Mouse (Mus musculus) heart, postnatal 14 days (tissue): ENCODE results near the gene Klhdc10. TPM values are rescaled to one million over a fixed set of nuclear protein-coding genes. Genes with fewer than 3 reads are reported as not detected.

ENCODE experiments used
- DNase-seq, 2 experiments: peaks; one replicate each; pipeline ENCODE4 v3.0.0; 2021 to 2022
- intact Hi-C: fragments of 180-260 bp; cut with DNase I; formaldehyde crosslinking; loops from one replicate; pipeline ENCODE4 v1.15.1; 2025
- total RNA-seq, 2 experiments: library from RNA; stranded (reverse); gene quantifications; 2 replicates each; pipeline ENCODE4 v1.2.3; 2021

Gene Klhdc10
- total RNA-seq, 2 experiments from 2014 or later, result 58.4 to 60.8 TPM

DNA sequence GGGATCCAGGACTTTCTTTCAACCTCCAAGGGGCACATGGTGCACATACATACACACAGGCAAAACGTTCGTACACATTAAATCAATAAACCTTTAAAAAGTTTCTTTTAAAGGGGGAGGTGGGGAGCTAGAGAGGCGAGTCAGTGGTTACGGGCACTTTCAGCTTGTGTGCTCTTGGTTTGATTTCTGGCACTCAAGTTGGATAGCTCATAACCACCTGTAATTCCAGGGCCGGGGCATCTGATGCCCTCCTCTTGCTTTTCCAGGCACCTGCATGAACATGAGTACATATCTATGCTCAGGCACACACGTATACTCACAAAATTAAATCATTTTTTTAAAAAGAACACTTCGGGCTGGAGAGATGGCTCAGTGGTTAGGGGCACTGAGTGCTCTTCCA lies 9.7 kb upstream of the Klhdc10 start:
- no peak for DNase-seq
- intact Hi-C loops, result no loop called here

DNA sequence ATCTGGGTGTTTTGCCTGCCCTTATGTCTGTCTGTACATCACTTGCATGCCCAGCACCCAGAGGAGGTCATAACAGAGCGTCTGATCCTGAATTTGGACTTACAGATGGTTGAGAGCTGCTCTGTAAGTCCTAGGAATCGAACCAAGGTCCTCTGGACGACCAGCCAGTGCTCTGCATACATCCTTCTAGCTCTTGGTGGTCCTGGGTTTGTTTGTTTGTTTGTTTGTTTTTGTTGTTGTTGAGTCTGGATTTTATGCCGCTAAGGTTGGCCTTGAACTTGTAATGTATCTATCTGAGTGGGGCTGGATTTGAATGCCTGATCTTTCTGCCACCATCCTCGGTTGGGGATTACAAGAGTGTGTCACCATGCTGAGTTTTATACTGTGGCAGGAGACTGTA lies 1.5 kb upstream of the Klhdc10 start:
- intact Hi-C loops, result loop anchor here (5.0 kb wide), 1 partner anchor 632 kb away; no protein-coding TSS in a partner anchor
- DNase-seq, result no peak

DNA sequence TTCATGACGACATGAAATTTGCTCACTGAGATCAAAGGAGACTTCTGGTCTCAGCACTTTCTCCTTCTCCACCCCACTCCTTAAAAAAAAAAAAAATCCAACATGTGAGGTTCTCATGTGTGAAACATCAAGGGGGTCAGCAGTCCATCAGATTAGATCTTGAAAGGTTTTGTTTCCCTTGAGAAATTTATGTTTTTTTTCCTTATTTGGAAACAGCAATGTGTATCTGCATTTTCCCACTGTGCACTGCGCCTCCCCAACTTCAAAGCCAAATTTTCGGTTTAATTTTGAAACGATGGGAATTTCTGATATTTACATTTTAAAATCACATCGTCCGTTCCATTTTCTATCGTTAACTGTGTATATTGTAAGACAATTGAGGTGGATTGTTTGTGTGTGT lies 952 bp upstream of the Klhdc10 start:
- intact Hi-C loops, result loop anchor here (5.0 kb wide), 1 partner anchor 632 kb away; no protein-coding TSS in a partner anchor
- no peak for DNase-seq

DNA sequence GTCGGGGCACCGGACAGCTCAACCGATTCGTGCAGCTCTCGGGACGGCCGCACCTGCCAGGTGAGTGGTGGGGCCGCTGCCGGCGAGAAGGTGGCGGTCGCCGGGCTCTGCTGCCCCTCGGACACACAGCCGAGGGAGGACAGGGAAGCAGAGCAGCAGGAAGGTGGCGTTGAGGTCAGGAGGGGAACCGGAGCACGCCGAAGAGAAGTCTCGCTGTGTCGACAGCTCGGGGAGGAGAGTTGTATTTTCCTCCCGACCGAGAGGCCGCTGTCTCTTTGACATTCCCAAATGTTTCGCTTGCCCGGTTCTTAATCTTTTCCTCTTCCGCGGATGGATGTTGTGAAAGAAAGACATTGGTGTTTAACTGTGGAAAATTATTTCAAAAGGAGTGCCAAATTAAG lies 423 bp downstream of the Klhdc10 start:
- DNase-seq, result no peak
- intact Hi-C loops, result loop anchor here (2.0 to 5.0 kb wide), 2 partner anchors 581 to 630 kb away; no protein-coding TSS in a partner anchor

DNA sequence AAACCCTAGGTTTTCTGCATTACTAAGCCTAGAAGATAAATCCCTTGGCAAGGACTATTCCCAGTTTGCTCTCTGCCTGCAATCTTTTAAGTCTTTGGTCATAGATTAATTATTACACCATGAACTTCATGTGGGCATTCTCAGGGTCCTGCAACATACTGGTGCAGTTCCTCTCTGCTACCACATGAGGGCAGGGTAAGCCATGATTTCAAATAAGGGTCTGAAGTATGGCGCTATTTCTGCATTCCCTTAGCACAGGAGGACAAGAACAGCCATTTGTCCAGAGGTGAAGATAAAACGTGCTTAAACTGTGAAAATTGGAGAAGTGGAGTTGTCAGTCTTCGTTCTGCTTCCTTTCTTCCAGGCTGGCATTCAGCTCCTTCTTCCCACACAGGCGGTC lies 1.8 kb downstream of the Klhdc10 start:
- peak; percentile 50 to 67 for DNase-seq
- intact Hi-C loops, result loop anchor here (2.0 to 5.0 kb wide), 2 partner anchors 579 to 629 kb away; no protein-coding TSS in a partner anchor

DNA sequence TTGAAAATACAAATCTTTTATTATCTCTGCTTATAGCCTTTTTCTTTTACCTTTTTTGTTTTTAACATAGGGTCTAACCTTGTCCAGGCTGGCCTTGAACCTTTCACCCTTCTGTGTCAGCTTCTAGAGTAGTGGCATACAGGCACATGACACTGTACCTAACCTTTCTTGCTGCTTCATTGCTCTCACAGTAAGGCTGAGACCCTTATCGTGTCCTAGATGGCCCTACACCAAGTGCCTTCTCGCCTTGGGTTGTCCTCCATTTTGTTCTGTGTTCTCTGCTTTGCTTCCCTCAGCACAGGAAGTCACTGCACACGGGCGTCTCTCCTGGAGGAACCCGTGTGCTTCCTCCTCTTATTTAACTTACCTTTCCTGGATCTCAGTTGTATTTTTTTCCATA lies 3.0 kb downstream of the Klhdc10 start:
- intact Hi-C loops, result loop anchor here (1.0 to 5.0 kb wide), 2 partner anchors 56 to 628 kb away; no protein-coding TSS in a partner anchor
- no peak for DNase-seq

DNA sequence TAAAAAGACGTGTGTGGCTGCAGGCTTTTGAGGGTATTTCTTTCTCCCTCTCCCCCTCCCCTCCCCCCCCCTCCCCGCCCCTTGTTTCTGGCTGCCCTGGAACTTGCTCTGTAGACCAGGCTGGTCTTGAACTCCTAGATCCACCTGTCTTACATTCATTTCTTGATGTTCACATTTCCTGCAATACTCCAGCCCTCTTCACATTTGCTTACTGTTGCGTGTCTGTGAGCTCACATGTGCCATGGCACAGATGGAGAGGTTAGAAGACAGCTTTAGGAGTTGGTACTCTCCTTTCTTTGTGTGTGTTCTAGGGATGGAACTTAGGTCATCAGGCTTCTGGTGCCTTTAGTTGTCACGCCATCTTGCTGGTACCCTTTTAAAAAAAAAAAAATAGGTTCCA lies 6.6 kb downstream of the Klhdc10 start:
- intact Hi-C loops, result no loop called here

DNA sequence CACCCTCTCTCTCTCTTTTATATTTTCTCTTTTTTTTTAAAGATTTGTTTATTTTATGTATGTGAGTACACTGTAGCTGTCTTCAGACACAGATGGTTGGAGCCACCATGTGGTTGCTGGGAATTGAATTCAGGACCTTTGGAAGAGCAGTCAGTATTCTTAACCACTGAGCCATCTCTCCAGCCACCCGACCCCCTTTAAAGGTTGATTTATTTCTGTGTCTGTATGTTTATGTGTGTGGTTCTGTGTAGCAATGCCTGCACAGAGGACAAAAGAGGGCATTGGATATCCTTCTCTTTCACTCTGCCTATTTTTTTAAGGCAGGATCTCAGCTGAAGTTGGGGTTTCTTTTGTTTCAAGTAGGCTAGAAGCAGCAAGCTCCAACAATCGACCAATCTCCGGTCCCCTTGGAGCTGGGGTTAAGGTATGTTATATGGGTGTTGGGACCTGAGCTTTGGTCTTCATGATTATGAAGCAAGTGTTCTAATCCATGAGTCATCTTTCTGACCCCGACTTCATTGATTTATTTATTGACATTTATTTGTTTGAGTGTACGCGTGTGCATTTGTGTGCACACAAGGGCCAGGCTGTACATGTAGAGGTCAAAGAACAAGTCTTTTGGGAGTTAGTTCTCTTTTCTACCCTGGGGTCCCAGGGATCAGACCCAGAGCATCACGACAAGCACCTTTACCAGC lies 7.9 kb downstream of the Klhdc10 start:
- DNase-seq, result no peak
- intact Hi-C loops, result no loop called here

More for the DNA sequence above, 6.6 kb downstream of the Klhdc10 start:
- no peak for DNase-seq

DNA sequence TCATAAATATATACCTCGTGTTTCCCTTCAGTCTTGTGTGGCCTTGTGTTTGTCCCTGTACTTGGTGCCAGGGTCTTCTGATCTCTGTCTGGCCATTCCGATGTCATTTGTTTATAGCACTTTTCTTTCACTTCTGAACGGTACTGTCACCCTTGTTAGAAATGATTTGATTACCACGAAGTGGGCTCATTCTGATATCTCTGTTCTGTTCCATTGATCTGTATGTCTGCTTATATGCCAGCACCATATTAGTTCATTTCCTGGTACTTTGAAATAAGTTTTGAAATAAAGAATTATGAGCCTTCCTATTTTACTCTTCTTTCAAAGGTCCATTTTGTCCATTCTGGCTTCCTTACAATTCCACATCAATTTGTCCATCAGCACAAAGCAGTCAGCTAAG lies 9.6 kb downstream of the Klhdc10 start:
- intact Hi-C loops, result no loop called here
- DNase-seq, result no peak

DNA sequence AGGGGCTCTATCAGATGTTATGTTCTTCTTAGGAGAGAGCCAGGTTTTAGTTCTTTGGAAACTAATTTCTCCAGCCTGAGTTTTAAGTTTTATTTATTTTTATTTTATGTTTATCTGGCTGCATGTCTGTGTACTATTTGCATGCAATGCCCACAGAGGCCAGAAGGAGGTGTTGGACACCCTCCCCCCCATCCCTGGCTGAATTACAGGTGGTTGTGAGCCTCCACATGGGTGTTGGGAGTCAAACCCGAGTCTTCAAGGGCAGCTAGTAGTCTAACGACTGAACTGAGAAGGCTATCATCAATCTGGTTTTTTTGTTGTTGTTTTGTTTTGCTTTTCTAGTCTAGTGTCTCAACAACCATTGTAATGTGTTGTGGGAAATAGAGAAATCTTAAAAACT lies 14.5 kb downstream of the Klhdc10 start:
- DNase-seq, result no peak
- intact Hi-C loops, result no loop called here

DNA sequence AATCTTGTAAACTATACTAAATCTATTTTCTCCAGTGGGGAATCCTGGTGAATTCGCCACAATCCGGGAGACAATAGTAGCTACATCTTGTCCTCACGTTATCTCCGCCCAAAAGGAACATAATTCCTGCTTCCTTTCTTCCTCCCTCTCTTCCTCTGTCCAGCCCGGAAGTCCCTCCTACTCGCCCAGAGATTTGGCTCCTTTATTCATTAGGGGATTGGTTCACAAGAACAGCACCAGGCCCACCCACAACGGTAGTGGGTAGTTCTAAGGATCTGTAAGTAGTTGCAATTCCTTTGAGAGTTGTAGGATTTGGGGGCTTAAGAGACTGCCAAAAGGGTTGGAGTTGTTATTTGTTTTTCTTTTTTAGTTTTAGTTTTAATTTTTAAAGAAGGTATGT lies 15.1 kb downstream of the Klhdc10 start:
- intact Hi-C loops, result no loop called here
- DNase-seq, result no peak

DNA sequence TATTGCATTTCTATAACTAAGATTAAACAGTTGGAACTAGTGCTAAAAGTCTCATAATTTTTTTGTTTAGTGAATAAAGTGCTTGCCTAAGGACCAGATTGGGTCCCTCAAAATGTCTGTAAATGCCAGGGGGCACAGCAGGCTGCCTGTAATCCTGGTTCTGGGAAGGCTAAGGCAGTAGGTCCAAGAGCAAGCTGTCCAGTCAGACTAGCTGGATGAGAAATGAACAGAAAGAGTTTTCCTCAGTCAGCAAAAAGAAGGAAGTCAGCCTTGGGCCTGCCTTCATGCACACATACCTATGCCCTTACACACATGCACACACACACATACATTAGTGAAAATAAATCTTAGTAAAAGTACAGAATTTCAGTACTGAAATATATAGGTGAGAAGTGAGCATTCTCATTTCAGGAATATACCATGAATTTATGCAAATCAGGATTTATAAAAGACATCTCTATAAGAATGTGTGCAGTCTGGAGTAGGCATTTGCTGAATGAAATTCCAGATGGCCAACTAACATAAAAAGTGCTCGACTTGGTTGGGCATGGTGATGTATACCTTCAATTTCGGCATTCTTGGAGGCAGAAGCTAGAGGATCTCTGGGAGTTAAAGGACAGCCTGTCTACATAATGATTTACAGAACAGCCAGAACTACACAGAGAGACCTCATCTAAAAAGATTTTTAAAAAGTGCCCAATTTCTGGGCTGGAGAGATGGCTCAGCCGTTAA lies 31.0 kb downstream of the Klhdc10 start:
- intact Hi-C loops, result no loop called here

DNA sequence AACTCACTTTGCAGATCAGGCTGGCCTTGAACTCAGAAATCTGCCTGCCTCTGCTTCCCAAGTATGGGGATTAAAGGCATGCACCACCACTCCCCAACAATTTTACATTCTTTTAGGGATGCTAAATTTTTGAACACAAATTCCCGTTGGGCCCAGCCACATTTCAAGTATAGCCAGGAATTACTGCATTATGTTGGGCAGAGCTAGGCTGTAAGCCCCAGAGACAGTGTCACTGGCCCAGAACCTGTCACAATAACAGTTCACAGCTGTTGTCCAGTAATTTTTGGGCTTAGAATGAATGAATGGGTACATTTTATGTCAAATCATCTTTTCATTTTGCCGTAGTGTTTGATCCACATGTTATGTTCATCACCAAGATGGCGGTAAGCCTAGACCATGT lies 34.8 kb downstream of the Klhdc10 start:
- peak; percentile 21 to 64 for DNase-seq
- intact Hi-C loops, result no loop called here

More for the DNA sequence above, 31.0 kb downstream of the Klhdc10 start:
- no peak for DNase-seq

DNA sequence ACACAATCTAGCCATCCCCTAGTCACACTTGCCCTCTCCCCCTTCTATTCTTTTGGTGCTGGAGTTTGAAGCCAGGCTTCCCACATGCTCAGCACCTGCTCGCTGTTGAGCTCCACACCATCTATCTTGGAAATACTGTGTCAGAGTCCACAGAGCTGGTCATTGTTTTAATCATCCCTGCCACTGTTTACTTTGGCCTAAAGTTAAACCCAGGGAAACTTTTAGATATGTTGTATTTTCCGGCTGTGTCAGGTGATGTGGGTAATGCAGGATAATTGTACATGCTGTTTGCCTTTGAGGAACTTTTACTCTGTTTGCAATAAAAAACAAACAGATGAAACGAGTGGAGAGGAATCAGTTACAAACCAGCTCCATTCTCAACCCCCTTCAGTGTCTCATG lies 35.4 kb downstream of the Klhdc10 start:
- intact Hi-C loops, result no loop called here
- DNase-seq, result no peak

DNA sequence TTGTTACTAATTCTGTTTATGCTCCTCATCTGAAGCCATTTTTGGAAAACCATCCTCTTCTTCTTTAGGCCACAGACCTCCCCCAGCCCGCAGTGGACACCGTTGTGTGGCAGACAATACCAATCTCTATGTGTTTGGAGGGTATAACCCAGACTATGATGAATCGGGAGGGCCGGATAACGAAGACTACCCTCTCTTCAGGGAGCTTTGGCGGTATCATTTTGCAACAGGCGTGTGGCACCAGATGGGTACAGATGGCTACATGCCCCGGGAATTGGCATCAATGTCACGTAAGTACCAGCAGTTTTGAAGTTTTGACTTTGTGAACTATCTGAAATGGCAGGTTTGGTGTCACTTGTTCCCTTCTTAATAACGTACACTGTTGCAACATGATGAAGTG lies 37.9 kb downstream of the Klhdc10 start:
- DNase-seq, result no peak
- intact Hi-C loops, result no loop called here

DNA sequence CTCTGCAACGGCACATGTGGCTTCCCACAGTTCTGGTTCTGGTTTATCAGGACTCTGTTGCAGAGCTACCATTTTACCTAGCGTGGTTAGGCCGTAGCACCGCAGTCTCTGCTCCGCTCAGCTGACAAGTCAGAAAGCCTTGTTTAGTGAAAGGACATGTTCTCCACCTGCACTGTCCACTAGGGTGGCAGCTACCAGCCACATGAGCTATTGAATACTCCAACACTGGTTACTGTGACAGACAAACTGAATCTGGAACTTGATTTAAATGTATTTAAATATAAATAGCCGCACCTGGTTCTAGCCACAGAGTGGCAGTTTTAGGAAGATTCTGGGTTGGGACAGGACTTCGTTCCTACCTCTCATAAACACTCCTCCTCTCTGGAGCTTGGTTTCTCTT lies 55.3 kb downstream of the Klhdc10 start:
- DNase-seq, result no peak
- intact Hi-C loops, result no loop called here

DNA sequence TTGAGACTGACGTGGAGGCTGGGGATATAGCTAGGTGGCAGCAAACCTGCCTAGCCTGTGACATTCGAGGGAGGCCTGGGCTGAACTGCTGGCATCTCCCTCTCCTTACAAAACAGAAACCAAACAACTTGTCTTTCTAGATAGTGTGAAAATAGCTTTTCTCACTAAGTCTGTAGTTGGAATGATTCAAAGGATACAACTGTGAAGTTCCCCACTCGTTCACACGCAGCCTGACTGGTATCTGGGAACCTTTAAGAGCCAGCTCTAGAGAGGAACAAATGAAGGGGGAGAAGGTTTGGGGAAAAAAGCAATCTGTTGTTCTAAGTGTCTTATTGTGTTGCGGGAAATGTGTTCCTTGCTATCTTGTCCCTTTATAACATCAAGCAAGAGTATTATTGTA lies 57.0 kb downstream of the Klhdc10 start:
- DNase-seq, result no peak
- intact Hi-C loops, result no loop called here

DNA sequence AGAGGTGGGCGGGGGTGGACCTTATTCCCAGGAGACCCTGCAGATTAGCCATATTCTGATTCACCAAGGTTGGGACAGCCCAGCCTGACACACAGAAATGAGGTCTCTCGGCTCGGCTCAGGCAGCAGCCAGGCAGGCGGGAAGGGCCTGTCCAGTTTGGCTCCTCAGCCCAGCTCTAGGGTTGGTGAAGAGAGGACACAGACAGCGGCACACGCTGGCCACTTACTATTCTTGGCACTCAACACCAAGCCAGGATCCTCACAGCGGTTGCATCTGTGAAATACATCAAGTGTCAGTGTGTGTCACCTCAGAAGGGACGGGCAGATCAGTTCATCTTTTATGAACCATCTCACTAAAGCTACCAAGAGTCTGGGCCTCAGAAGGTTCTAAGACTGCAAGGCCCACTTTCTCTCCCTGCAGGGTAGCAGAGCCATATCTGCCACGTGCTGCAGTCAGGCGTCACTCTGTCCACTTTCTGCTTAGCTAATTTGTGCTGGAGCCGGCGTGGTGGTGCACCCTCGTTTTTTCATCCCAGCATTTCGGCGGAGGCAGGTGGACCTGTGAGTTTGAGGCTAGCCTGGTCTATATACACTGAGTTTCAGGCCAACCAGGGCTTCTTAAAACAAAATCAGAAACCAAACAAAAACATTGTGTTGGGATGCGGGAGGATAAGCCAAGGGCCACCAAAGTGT lies 57.5 kb downstream of the Klhdc10 start:
- intact Hi-C loops, result no loop called here
- no peak for DNase-seq

DNA sequence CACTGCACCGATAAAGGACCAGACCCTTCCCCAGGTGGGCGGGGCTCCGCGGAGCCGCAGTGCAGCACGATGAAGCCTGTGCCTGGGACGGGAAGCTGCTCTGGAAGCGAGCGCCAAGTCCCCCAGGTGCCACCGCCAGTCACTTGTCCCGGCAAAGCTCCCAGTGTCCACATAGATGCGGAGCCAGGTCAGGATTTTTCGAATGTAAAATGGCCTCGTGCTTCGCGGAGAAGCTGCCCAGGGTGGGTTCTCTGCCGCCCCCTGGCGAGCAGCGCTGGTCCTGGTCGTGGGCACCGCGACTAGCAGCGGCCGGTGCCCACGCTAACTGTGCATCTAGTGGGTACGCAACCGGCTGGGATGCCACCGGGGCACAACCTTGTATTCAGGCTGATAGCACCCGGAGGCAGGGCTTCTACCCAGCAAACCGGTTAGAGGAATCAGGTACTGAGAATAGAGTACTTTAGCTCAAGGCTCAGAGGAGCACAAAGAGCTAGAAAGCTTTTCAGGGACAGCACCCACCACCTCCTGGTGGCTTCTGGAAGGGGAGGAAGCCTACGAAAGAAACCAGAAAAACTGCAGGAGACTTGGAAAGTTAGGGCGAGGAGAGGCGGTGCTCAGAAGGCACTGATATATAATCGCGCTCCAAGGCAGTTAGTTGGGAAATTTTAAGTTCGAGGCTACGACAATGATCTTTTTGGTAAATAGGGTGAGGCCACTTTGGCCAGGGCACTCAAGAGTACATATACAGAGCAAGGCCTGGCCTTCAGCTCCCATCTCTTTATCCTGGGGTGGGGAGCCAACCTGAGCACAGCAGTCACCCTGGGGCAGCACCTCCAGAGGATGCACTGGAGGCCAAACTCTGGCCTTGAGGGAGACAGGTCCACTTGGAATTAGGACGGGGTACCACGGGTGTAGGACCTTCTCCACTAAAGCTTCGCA lies 58.4 kb downstream of the Klhdc10 start:
- intact Hi-C loops, result loop anchor here (1.0 kb wide), 1 partner anchor 56 kb away; no protein-coding TSS in a partner anchor
- DNase-seq, result peak; percentile 86 to 90
